Mouse (Mus musculus) spleen, adult 2 months (tissue): ENCODE data around the gene Trem2.

Experiments
- CTCF ChIP-seq: fragments of 200-500 bp; IDR thresholded peaks from 2 replicates; pipeline ENCODE4 v1.5.1; 2011; ENCODE audit warnings: mild to moderate bottlenecking, inconsistent platforms; ENCODE audit not compliant: insufficient read depth, insufficient read length, insufficient replicate concordance; ENCODE audit errors: extremely low read depth
- POLR2A ChIP-seq: fragments of 200-500 bp; IDR thresholded peaks from 2 replicates; pipeline ENCODE4 v1.6.1; 2011; ENCODE audit warnings: low read depth, low read length, inconsistent platforms

- TF ChIP-seq CTCF (no peak), POLR2A (no peak)
Observed at GRCm38 (mm10) chr17:48355822-48356221, 9.6 kb downstream of the Trem2 start.
